Mouse (Mus musculus) neural tube, embryonic 11.5 days (tissue): Measurements from ENCODE around the gene Hmgb2. TPM values are rescaled to one million over a fixed set of nuclear protein-coding genes. Genes with fewer than 3 reads are reported as not detected.

Experiments
- ATAC-seq: fragments of 200-750 bp; cut with Nextera tagmentation; 2 replicates; pipeline ENCODE4 v1.8.0; 2017; ENCODE audit warnings: moderate number of reproducible peaks, mild to moderate bottlenecking, moderate TSS enrichment, moderate library complexity; ENCODE audit not compliant: insufficient read depth, low FRiP score, low TSS enrichment
- DNase-seq: peaks from one replicate; pipeline ENCODE4 v3.0.0-alpha.2; 2015; ENCODE audit warnings: low spot score
- H3K27ac ChIP-seq: fragments of 300-500 bp; sonication (generic); 2 replicates; pipeline ENCODE4 v1.5.1; 2014; ENCODE audit warnings: low read depth, mild to moderate bottlenecking, low read length
- H3K27me3 ChIP-seq: fragments of 300-500 bp; sonication (generic); 2 replicates; pipeline ENCODE4 v1.6.1; 2014; ENCODE audit warnings: mild to moderate bottlenecking, low read length, mixed read lengths; ENCODE audit not compliant: control insufficient read depth, insufficient read depth
- H3K36me3 ChIP-seq: fragments of 300-500 bp; sonication (generic); 2 replicates; pipeline ENCODE4 v1.6.1; 2014; ENCODE audit warnings: mild to moderate bottlenecking, low read length, moderate library complexity, mixed read lengths; ENCODE audit not compliant: control insufficient read depth, insufficient read depth
- H3K4me1 ChIP-seq: fragments of 300-500 bp; sonication (generic); 2 replicates; pipeline ENCODE4 v1.6.1; 2014; ENCODE audit warnings: low read length, mixed read lengths; ENCODE audit not compliant: control insufficient read depth, insufficient read depth
- H3K4me2 ChIP-seq: fragments of 300-500 bp; sonication (generic); 2 replicates; pipeline ENCODE4 v1.6.1; 2014; ENCODE audit warnings: low read depth, mild to moderate bottlenecking, moderate library complexity
- H3K4me3 ChIP-seq: fragments of 300-500 bp; sonication (generic); 2 replicates; pipeline ENCODE4 v1.5.1; 2014; ENCODE audit warnings: low read depth, low read length
- H3K9ac ChIP-seq: fragments of 300-500 bp; sonication (generic); 2 replicates; pipeline ENCODE4 v1.6.1; 2014; ENCODE audit warnings: mild to moderate bottlenecking, low read length
- H3K9me3 ChIP-seq: fragments of 300-500 bp; sonication (generic); 2 replicates; pipeline ENCODE4 v1.6.1; 2016; ENCODE audit warnings: low read length; ENCODE audit not compliant: control insufficient read depth
- WGBS: fragments of 180-500 bp; shearing (Covaris S2); extraction: QIAGEN DNeasy Blood & Tissue Kit; methylation state at CpG from one replicate; pipeline ENCODE4 v1.1.7; 2014; 5-methylcytosine and 5-hydroxymethylcytosine counted together
- polyA plus RNA-seq: library from polyadenylated mRNA; unstranded; fragments of >200 nt; fragmentation: Nextera tagmentation; extraction: Ambion mirVana; gene quantifications from 2 replicates; pipeline ENCODE4 v1.2.1, GENCODE M21; 2014

The Hmgb2 gene
- polyA plus RNA-seq, 1 experiment from 2014 or later: 468 TPM

DNA sequence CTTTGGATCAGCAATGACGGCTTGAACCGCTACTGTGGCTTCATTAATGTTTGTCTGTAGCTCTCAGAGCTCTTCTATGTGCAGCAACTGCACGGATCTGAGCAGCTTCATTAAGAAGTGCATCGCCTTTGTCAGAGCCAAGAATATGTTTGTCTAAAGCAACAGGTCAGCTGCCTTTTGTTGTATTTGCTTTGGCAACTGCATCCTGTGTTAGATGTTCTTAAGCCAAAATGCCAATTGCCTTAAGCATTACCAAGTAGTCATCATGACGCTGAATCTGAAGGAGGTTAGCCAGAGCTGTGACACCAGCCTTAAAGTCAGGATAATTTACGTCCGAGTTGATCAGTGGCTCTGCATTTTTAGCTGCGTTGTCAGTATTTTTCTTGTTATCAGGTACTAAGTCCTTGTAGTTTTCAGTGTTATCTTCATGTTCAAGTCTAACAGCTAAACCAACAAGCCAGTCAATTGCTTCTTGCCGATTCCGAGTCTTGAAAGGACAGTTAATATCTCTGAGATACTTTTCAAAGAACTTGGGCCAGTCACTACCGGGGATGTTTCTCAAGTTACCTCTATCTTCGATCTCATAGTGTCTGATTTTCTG is 8.6 kb downstream of the Hmgb2 start:
- no peaks in the 10 kb centered on the region for H3K27me3 ChIP-seq
- H3K27ac ChIP-seq: no peak overlapping the region
- H3K9ac ChIP-seq: no peak overlapping the region
- DNase-seq (no peak), ATAC-seq (no peak)
- H3K4me3 ChIP-seq: no peak overlapping the region
- H3K9me3 ChIP-seq: no peaks in the 10 kb centered on the region
- no peak overlapping the region for H3K4me2 ChIP-seq
- no peaks in the 10 kb centered on the region for H3K4me1 ChIP-seq
- H3K36me3 ChIP-seq: no peaks in the 10 kb centered on the region
- 92% methylated on average over 12 of the region's 12 CpGs for WGBS

DNA sequence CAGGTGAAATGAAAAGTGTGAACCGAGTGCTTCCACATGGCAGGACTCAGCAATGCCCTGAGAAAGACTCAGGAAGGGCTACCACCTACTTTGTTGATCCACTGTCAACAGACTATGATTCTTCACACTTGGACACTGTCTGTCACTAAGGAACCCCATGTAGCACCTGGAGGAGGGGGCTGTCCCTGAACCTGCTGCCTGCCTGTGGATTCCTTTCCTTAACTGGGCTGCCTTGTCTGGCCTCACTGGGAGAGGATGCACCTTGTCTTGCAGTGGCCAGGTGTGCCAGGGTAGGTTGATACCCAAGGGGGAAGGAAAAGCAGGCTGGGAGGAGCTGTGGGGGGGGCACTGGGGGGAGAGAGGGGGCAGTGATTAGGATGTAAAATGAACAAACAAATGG is 16.3 kb downstream of the Hmgb2 start:
- Histone ChIP-seq H3K4me2 (no peak overlapping the region), H3K27ac (no peak overlapping the region), H3K9ac (no peak overlapping the region), H3K9me3 (no peaks in the 10 kb centered on the region), H3K36me3 (no peaks in the 10 kb centered on the region), H3K4me1 (no peaks in the 10 kb centered on the region), H3K27me3 (no peaks in the 10 kb centered on the region), H3K4me3 (no peak overlapping the region)
- 100% methylated on average over 1 of the region's 1 CpGs for WGBS
- DNase-seq (no peak), ATAC-seq (no peak)

DNA sequence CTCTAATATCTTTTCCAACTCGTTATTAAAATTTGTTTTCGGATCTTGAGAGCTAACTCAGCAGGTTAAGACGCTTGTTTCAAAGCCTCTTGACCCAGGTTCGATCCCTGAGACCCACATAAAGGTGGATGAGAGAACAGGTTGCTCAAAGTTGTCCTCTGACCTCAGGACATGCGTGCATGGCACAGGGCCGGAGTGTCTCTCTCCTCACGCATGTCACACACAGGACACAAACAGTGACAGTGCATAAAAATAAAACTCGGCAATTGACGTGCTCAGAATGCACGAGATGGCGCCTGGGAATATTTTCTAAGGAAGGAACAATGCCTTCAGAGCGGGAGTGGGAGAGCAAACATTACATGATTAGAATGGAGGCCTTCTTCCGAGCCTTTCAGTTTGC is 18.5 kb downstream of the Hmgb2 start:
- Histone ChIP-seq H3K9ac (no peak overlapping the region), H3K4me1 (no peaks in the 10 kb centered on the region), H3K4me2 (no peak overlapping the region), H3K9me3 (no peaks in the 10 kb centered on the region), H3K27me3 (no peaks in the 10 kb centered on the region), H3K27ac (no peak overlapping the region), H3K36me3 (peaks cover 2% of the 10 kb centered on the region; the same call in 1 of the 2 replicates), H3K4me3 (no peak overlapping the region)
- WGBS: 94% methylated on average over 13 of the region's 13 CpGs
- no peak for DNase-seq
- no peak for ATAC-seq

DNA sequence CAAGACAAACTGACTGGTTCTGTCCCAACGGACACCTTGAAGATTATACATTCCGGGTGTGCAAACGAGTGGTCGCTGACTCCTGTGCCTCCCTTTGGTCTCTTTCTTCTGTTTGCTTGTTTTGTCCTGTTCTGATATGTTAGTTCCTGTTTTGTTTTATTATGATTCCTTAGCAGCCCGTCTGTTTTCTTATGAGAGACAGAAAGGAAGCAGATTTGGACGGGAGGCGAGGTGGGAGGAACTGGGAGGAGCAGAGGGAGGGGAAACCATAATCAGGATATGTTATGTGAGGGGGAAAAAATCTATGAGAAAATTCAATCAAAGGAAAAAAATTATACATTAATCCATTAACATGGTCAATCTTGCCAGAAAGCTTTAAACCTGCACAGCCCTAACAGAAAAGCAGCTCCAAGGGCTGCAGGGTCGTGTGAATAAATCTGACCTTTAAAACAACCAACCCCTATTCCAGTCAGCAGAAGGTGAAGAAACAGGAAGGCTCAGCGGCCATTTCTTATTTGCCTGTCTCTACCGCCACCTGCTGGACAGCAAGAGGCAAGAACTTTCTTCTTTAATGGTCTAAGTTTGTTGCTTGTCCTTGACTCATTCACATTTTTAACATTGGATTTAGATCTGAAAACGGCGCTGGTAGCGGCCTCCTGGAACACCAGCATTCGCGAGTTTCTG is 19.1 kb downstream of the Hmgb2 start:
- Histone ChIP-seq H3K9me3 (no peaks in the 10 kb centered on the region), H3K4me1 (no peaks in the 10 kb centered on the region), H3K27me3 (no peaks in the 10 kb centered on the region), H3K9ac (no peak overlapping the region), H3K4me2 (no peak overlapping the region), H3K4me3 (no peak overlapping the region), H3K36me3 (peaks cover 2% of the 10 kb centered on the region), H3K27ac (no peak overlapping the region)
- peak; percentile 79 for DNase-seq
- WGBS: 41% methylated on average over 15 of the region's 15 CpGs
- peak; percentile 54; the same call in 1 of the 2 replicates for ATAC-seq

DNA sequence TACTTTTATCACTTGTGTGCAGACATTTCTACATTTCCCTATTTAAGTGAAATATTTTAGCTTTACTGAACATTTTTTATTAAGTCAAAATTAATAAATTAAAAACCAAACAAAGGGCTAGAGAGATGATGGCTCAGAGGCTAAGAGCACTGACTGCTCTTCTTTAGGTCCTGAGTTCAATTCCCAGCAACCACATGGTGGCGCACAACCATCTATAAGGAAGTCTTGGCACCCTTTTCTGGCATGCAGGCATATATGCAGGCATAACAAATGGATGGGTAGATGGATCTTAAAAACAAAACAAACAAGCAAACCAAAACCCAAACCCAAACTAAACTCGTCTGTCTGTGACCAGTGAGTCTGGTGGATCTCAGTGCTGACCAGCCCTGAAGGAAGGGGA is 20.5 kb downstream of the Hmgb2 start:
- peaks cover 2% of the 10 kb centered on the region for H3K36me3 ChIP-seq
- WGBS: 54% methylated on average over 2 of the region's 2 CpGs
- no peak overlapping the region for H3K27ac ChIP-seq
- H3K4me2 ChIP-seq: no peak overlapping the region
- DNase-seq (no peak), ATAC-seq (no peak)
- no peaks in the 10 kb centered on the region for H3K4me1 ChIP-seq
- no peak overlapping the region for H3K9ac ChIP-seq
- H3K4me3 ChIP-seq: no peak overlapping the region
- H3K9me3 ChIP-seq: no peaks in the 10 kb centered on the region
- H3K27me3 ChIP-seq: no peaks in the 10 kb centered on the region

DNA sequence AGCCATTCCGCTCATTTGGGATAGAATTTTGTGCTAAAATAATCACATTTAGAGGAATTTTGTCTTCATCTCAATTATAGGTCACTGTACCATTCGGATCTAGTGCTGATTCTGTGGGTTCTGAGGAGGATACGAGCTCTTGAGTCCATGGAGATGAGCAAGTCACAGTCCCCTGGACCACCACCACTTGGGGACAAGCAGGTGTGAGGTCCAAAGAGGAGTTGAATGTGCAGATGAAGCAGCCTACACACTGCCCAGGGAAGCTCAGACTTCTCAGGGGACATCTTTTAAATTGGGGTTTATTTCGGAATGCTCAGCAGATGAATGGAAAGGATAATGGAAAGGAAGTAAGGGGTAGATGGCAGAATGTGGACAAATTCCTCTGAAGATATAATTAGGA is 21.4 kb downstream of the Hmgb2 start:
- no peak for ATAC-seq
- WGBS: 92% methylated on average over 4 of the region's 4 CpGs
- H3K9me3 ChIP-seq: no peaks in the 10 kb centered on the region

DNA sequence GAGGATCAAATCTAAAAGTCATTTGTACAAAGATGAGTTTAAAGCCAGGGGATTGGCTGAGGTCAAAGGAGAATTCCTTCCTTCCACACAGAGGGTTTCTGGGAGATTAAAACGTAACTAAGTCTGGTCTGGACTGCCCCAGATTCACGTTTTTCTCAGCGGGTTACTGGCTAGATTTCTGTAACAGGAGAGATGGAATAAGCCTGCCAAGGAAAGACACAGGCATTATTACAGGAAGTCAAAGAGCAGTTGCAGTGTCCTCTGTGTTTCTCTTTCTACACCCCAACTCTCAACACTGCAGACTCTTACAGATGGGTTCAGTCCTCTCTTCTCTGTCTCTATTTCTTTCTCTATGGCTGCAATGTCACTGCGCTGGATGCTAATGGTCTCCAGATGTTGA is 22.8 kb downstream of the Hmgb2 start:
- ATAC-seq (no peak), DNase-seq (no peak)
- H3K9ac ChIP-seq: no peak overlapping the region
- no peaks in the 10 kb centered on the region for H3K9me3 ChIP-seq
- 71% methylated on average over 4 of the region's 4 CpGs for WGBS
- H3K4me1 ChIP-seq: no peaks in the 10 kb centered on the region
- H3K36me3 ChIP-seq: peaks cover 2% of the 10 kb centered on the region
- H3K4me2 ChIP-seq: no peak overlapping the region
- no peaks in the 10 kb centered on the region for H3K27me3 ChIP-seq
- H3K4me3 ChIP-seq: no peak overlapping the region
- H3K27ac ChIP-seq: no peak overlapping the region

More for the DNA sequence above, 21.4 kb downstream of the Hmgb2 start:
- Histone ChIP-seq H3K36me3 (peaks cover 2% of the 10 kb centered on the region), H3K27me3 (no peaks in the 10 kb centered on the region), H3K4me2 (no peak overlapping the region), H3K4me3 (no peak overlapping the region), H3K9ac (no peak overlapping the region), H3K27ac (no peak overlapping the region), H3K4me1 (no peaks in the 10 kb centered on the region)
- no peak for DNase-seq

DNA sequence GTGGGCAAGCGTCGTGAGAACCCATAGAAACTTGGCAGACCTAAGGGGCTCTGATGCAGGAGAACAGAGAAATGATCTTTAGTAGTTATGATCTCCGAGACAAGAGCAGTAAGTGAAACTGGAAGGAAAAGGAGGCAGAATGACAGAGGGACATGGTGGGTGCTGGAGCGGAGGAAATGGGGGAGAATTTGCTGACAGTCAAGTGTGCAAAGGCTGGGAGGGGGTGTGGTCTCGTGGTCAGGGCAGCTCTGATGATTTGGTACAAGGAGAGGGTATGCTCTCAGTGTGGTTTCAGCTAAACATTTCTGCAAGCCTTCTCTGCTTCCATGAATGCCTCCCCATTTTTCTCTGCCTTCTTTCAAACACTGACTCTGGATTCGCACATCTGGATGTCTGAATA is 24.5 kb downstream of the Hmgb2 start:
- no peak overlapping the region for H3K4me2 ChIP-seq
- H3K4me3 ChIP-seq: no peak overlapping the region
- no peaks in the 10 kb centered on the region for H3K9me3 ChIP-seq
- ATAC-seq: no peak
- H3K4me1 ChIP-seq: no peaks in the 10 kb centered on the region
- no peak overlapping the region for H3K9ac ChIP-seq
- no peak for DNase-seq
- H3K27ac ChIP-seq: no peak overlapping the region
- WGBS: 94% methylated on average over 6 of the region's 6 CpGs
- no peaks in the 10 kb centered on the region for H3K27me3 ChIP-seq
- peaks cover 2% of the 10 kb centered on the region for H3K36me3 ChIP-seq

DNA sequence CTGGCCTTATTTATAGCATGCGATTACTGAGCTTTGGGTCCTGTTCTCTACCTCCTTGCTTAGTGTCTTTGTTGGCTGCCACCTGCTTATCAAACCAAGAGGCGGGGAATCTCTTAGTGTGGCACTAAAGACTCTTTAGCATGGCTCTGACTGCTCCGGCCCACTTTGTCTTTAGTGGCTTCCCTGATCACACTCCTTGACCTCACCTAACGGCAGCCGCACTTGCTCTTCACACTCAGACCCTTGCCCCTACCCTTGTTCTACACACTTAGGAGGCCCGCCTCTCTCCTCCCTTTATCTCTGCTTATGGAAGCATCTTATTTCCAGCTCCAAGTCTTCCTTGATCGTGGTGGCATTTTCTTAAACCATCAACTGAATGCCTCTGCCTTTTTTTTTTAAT is 26.9 kb downstream of the Hmgb2 start:
- Histone ChIP-seq H3K9me3 (no peaks in the 10 kb centered on the region), H3K4me1 (no peaks in the 10 kb centered on the region), H3K27ac (no peak overlapping the region), H3K4me2 (no peak overlapping the region), H3K36me3 (peaks cover 2% of the 10 kb centered on the region), H3K9ac (no peak overlapping the region), H3K27me3 (no peaks in the 10 kb centered on the region), H3K4me3 (no peak overlapping the region)
- ATAC-seq: no peak
- 91% methylated on average over 7 of the region's 7 CpGs for WGBS
- DNase-seq: no peak
